Mouse (Mus musculus) hindbrain, embryonic 16.5 days (tissue): Measurements from ENCODE around the gene Msto1. TPM values are rescaled to one million over a fixed set of nuclear protein-coding genes. Genes with fewer than 3 reads are reported as not detected.
"Not testable (repeated sequence)": the region's sequence is repeated elsewhere in the genome, so short reads cannot be mapped to it uniquely, and the experiment has no call there.

Experiments used
- ATAC-seq: fragments of 200-750 bp; cut with Nextera tagmentation; 2 replicates; pipeline ENCODE4 v1.8.0; 2017; ENCODE audit warnings: moderate TSS enrichment, moderate library complexity
- H3K27ac ChIP-seq: fragments of 300-500 bp; sonication (generic); 2 replicates; pipeline ENCODE4 v1.5.1; 2014; ENCODE audit warnings: low read depth, mild to moderate bottlenecking, control low read depth, low read length, moderate library complexity
- H3K27me3 ChIP-seq: fragments of 300-500 bp; sonication (generic); replicated peaks from 2 replicates; pipeline ENCODE4 v1.6.1; 2014; ENCODE audit warnings: low read length; ENCODE audit not compliant: control insufficient read depth, insufficient read depth
- H3K36me3 ChIP-seq: fragments of 300-500 bp; sonication (generic); 2 replicates; pipeline ENCODE4 v1.6.1; 2014; ENCODE audit warnings: mild to moderate bottlenecking, low read length, moderate library complexity, mixed read lengths; ENCODE audit not compliant: control insufficient read depth, insufficient read depth
- H3K4me1 ChIP-seq: fragments of 300-500 bp; sonication (generic); 2 replicates; pipeline ENCODE4 v1.6.1; 2014; ENCODE audit warnings: low read depth, low read length; ENCODE audit not compliant: control insufficient read depth, insufficient read depth
- H3K4me2 ChIP-seq: fragments of 300-500 bp; sonication (generic); 2 replicates; pipeline ENCODE4 v1.6.1; 2014; ENCODE audit warnings: mild to moderate bottlenecking, low read length, control low read depth, moderate library complexity
- H3K4me3 ChIP-seq: fragments of 300-500 bp; sonication (generic); 2 replicates; pipeline ENCODE4 v1.5.1; 2014; ENCODE audit warnings: mild to moderate bottlenecking, low read length, control low read depth, moderate library complexity
- H3K9ac ChIP-seq: fragments of 300-500 bp; sonication (generic); 2 replicates; pipeline ENCODE4 v1.6.1; 2014; ENCODE audit warnings: low read depth, mild to moderate bottlenecking, control low read depth, low read length, moderate library complexity
- H3K9me3 ChIP-seq: fragments of 300-500 bp; sonication (generic); 2 replicates; pipeline ENCODE4 v1.6.1; 2014; ENCODE audit warnings: mild to moderate bottlenecking, low read length, moderate library complexity; ENCODE audit not compliant: control insufficient read depth
- WGBS: fragments of 180-500 bp; shearing (Covaris S2); extraction: QIAGEN DNeasy Blood & Tissue Kit; methylation state at CpG from one replicate; pipeline ENCODE4 v1.1.7; 2014; 5-methylcytosine and 5-hydroxymethylcytosine counted together
- polyA plus RNA-seq: library from polyadenylated mRNA; unstranded; fragments of >200 nt; fragmentation: Nextera tagmentation; extraction: Ambion mirVana; gene quantifications from 2 replicates; pipeline ENCODE4 v1.2.1, GENCODE M21; 2015

The Msto1 gene
- polyA plus RNA-seq, 1 experiment from 2014 or later, result 55.3 TPM

- Histone ChIP-seq H3K4me2 (peak overlapping the region; percentile 59), H3K36me3 (peaks cover 36% of the 10 kb centered on the region), H3K27me3 (no peaks in the 10 kb centered on the region), H3K4me1 (peaks cover 14% of the 10 kb centered on the region), H3K27ac (no peak overlapping the region), H3K9ac (no peak overlapping the region), H3K4me3 (no peak overlapping the region), H3K9me3 (no peaks in the 10 kb centered on the region)
- no peak for ATAC-seq
- WGBS, result 89% methylated on average over 7 of the region's 7 CpGs
These were observed 1.2 kb downstream of the Msto1 start for GRCm38 (mm10) chr3:88912585-88912984.

- no peak for ATAC-seq
- Histone ChIP-seq H3K36me3 (peaks cover 52% of the 10 kb centered on the region), H3K9ac (no peak overlapping the region), H3K4me2 (no peak overlapping the region), H3K4me1 (no peaks in the 10 kb centered on the region), H3K4me3 (no peak overlapping the region), H3K9me3 (no peaks in the 10 kb centered on the region), H3K27me3 (no peaks in the 10 kb centered on the region), H3K27ac (no peak overlapping the region)
- WGBS, result 92% methylated on average over 6 of the region's 6 CpGs
These were observed 7.2 kb downstream of the Msto1 start for GRCm38 (mm10) chr3:88906393-88907159.

- Histone ChIP-seq H3K9me3 (no peaks in the 10 kb centered on the region), H3K9ac (no peak overlapping the region), H3K4me3 (no peak overlapping the region), H3K4me1 (no peaks in the 10 kb centered on the region), H3K27me3 (no peaks in the 10 kb centered on the region), H3K36me3 (peaks cover 47% of the 10 kb centered on the region), H3K4me2 (no peak overlapping the region), H3K27ac (no peak overlapping the region)
- 88% methylated on average over 2 of the region's 2 CpGs for WGBS
- ATAC-seq, result no peak
These were observed 8.1 kb downstream of the Msto1 start for GRCm38 (mm10) chr3:88905741-88906140.

GRCm38 (mm10) chr3:88905209-88905608 is 8.6 kb downstream of the Msto1 start:
- Histone ChIP-seq H3K36me3 (peaks cover 42% of the 10 kb centered on the region), H3K27ac (no peak overlapping the region), H3K9me3 (no peaks in the 10 kb centered on the region), H3K4me2 (no peak overlapping the region), H3K27me3 (no peaks in the 10 kb centered on the region), H3K4me3 (no peak overlapping the region), H3K4me1 (no peaks in the 10 kb centered on the region), H3K9ac (no peak overlapping the region)
- no peak for ATAC-seq
- 91% methylated on average over 6 of the region's 6 CpGs for WGBS

GRCm38 (mm10) chr3:88904803-88905202 is 9.0 kb downstream of the Msto1 start:
- no peak for ATAC-seq

GRCm38 (mm10) chr3:88893011-88893410 is 20.8 kb downstream of the Msto1 start:
- not testable (repeated sequence) for H3K9me3 ChIP-seq, H3K27me3 ChIP-seq
- WGBS, result 93% methylated on average over 7 of the region's 7 CpGs

More at GRCm38 (mm10) chr3:88904803-88905202, 9.0 kb downstream of the Msto1 start:
- no peaks in the 10 kb centered on the region for H3K9me3 ChIP-seq
- no peak overlapping the region for H3K4me2 ChIP-seq
- H3K4me1 ChIP-seq, result no peaks in the 10 kb centered on the region
- H3K27me3 ChIP-seq, result no peaks in the 10 kb centered on the region
- 91% methylated on average over 3 of the region's 3 CpGs for WGBS
- H3K9ac ChIP-seq, result no peak overlapping the region
- H3K4me3 ChIP-seq, result no peak overlapping the region
- no peak overlapping the region for H3K27ac ChIP-seq
- peaks cover 39% of the 10 kb centered on the region for H3K36me3 ChIP-seq

GRCm38 (mm10) chr3:88882536-88882935 is 31.3 kb downstream of the Msto1 start:
- not testable (repeated sequence) for H3K4me3 ChIP-seq, H3K4me2 ChIP-seq, H3K27ac ChIP-seq, H3K36me3 ChIP-seq, H3K9ac ChIP-seq, H3K27me3 ChIP-seq, H3K9me3 ChIP-seq, ATAC-seq, H3K4me1 ChIP-seq
- over 99% methylated on average over 4 of the region's 4 CpGs for WGBS

More at GRCm38 (mm10) chr3:88893011-88893410, 20.8 kb downstream of the Msto1 start:
- not testable (repeated sequence) for H3K36me3 ChIP-seq, ATAC-seq, H3K4me3 ChIP-seq, H3K4me1 ChIP-seq, H3K4me2 ChIP-seq, H3K27ac ChIP-seq, H3K9ac ChIP-seq

- H3K9ac ChIP-seq, H3K4me1 ChIP-seq: not testable (repeated sequence)
- no CpG with 5 or more reads among the region's 4 CpGs for whole genome bisulfite sequencing
These were observed 45.4 kb downstream of the Msto1 start for GRCm38 (mm10) chr3:88868449-88868848.

GRCm38 (mm10) chr3:88867177-88867576 is 46.6 kb downstream of the Msto1 start:
- not testable (repeated sequence) for H3K4me1 ChIP-seq, H3K4me3 ChIP-seq, H3K4me2 ChIP-seq, H3K27me3 ChIP-seq, H3K9ac ChIP-seq, H3K9me3 ChIP-seq, H3K27ac ChIP-seq, ATAC-seq
- no CpG with 5 or more reads among the region's 8 CpGs for WGBS
- peaks cover 22% of the 10 kb centered on the region for H3K36me3 ChIP-seq

More at GRCm38 (mm10) chr3:88868449-88868848, 45.4 kb downstream of the Msto1 start:
- not testable (repeated sequence) for H3K9me3 ChIP-seq, H3K4me2 ChIP-seq, H3K4me3 ChIP-seq, H3K27ac ChIP-seq, ATAC-seq, H3K27me3 ChIP-seq
- peaks cover 13% of the 10 kb centered on the region for H3K36me3 ChIP-seq
